Mouse (Mus musculus): ENCODE measurements around the gene Ccdc148.

- TF ChIP-seq CTCF (IDR thresholded peaks at IDR 0.05; ENCODE audit: control insufficient read depth, insufficient read depth, insufficient read length), result no peak
- no peak for TF ChIP-seq MYOG (IDR thresholded peaks at IDR 0.05; ENCODE audit: control insufficient read depth, extremely low read depth, insufficient read length)
- no peak for TF ChIP-seq MAX (IDR thresholded peaks at IDR 0.05)
- TF ChIP-seq MYOD1 (IDR thresholded peaks at IDR 0.05; ENCODE audit: control insufficient read depth, insufficient read length, low read depth), result no peak
- TF ChIP-seq CEBPB (IDR thresholded peaks at IDR 0.05; ENCODE audit: low read depth), result no peak
- no peak for TF ChIP-seq USF1 (IDR thresholded peaks at IDR 0.05; ENCODE audit: low read depth)
- no peak for TF ChIP-seq FOSL1 (IDR thresholded peaks at IDR 0.05; ENCODE audit: insufficient read depth, low read length, poor library complexity, severe bottlenecking)
These were observed 30.7 kb downstream of the Ccdc148 start for GRCm38 (mm10) chr2:59129821-59130220.
